Mouse (Mus musculus): ENCODE data around the gene Frrs1l.

- no peak for TF ChIP-seq CTCF (IDR thresholded peaks at IDR 0.05; ENCODE audit: low read depth)
- TF ChIP-seq EP300 (IDR thresholded peaks at IDR 0.05; ENCODE audit: low read depth), result no peak
Observed at GRCm38 (mm10) chr4:56989431-56990214, 568 bp downstream of the Frrs1l start.

Measured in liver, postnatal 0 days (tissue).